Mouse (Mus musculus): Measurements from ENCODE around the gene Zic1. TPM values are rescaled to one million over a fixed set of nuclear protein-coding genes. Genes with fewer than 3 reads are reported as not detected.

The Zic1 gene
- polyA plus RNA-seq, 1 experiment from 2014 or later: 14.8 TPM

GRCm38 (mm10) chr9:91373811-91374575, 8.4 kb upstream of the Zic1 start:
- Histone ChIP-seq H3K27ac (0 out of 2 replicates have a peak overlapping the region, but pooled peaks have one; percentile 39), H3K36me3 (no peaks in the 10 kb centered on the region), H3K4me2 (replicated peaks) (peak overlapping the region; percentile 2; the same call in 1 of the 2 replicates), H3K27me3 (peaks cover 95% of the 10 kb centered on the region), H3K4me3 (replicated peaks) (no peak overlapping the region), H3K4me1 (replicated peaks) (peaks cover 17% of the 10 kb centered on the region), H3K9me3 (no peaks in the 10 kb centered on the region), H3K9ac (replicated peaks) (no peak overlapping the region)
- 34% methylated on average over 3 of the region's 3 CpGs for WGBS
- no peak for ATAC-seq

GRCm38 (mm10) chr9:91371608-91372007, 6.0 kb upstream of the Zic1 start:
- Histone ChIP-seq H3K27ac (peak overlapping the region; percentile 89), H3K27me3 (peaks cover 88% of the 10 kb centered on the region), H3K9ac (replicated peaks) (no peak overlapping the region), H3K36me3 (no peaks in the 10 kb centered on the region), H3K9me3 (no peaks in the 10 kb centered on the region), H3K4me1 (replicated peaks) (peaks cover 6% of the 10 kb centered on the region), H3K4me3 (replicated peaks) (peak overlapping the region; percentile 22; the same call in 1 of the 2 replicates), H3K4me2 (replicated peaks) (peak overlapping the region; percentile 55)
- WGBS: 25% methylated on average over 4 of the region's 4 CpGs
- no peak for ATAC-seq

DNA sequence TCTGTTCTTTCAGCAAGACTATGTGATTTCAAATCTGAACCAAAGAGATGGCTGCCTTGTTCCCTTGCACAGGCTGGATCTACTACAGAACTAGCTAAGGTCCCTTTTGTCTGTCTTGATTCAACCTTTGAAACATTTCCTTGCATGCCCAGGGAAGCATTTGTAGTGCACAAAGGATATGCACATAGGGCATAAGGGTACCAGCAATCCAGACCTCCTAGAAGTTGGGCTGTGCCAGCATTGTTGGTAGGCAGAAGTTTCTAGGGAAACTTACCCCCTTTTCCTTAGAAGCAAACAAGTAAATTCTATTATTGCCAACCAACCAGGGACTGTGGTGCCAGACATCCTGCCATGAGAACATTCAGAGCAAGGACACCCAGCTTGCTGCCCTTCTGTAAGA, 5.4 kb upstream of the Zic1 start:
- Histone ChIP-seq H3K36me3 (no peaks in the 10 kb centered on the region), H3K9ac (replicated peaks) (peak overlapping the region; percentile 72), H3K27me3 (peaks cover 86% of the 10 kb centered on the region), H3K9me3 (no peaks in the 10 kb centered on the region), H3K4me3 (replicated peaks) (peak overlapping the region; percentile 36), H3K27ac (peak overlapping the region; percentile 89), H3K4me2 (replicated peaks) (peak overlapping the region; percentile 55), H3K4me1 (replicated peaks) (peaks cover 6% of the 10 kb centered on the region)
- ATAC-seq: no peak

GRCm38 (mm10) chr9:91370191-91370708, 4.6 kb upstream of the Zic1 start:
- H3K9me3 ChIP-seq: no peaks in the 10 kb centered on the region
- peak overlapping the region; percentile 36 for H3K4me3 ChIP-seq (replicated peaks)
- 16% methylated on average over 6 of the region's 6 CpGs for WGBS
- no peaks in the 10 kb centered on the region for H3K36me3 ChIP-seq
- H3K27ac ChIP-seq: peak overlapping the region; percentile 89
- no peak for ATAC-seq
- H3K27me3 ChIP-seq: peaks cover 78% of the 10 kb centered on the region
- peak overlapping the region; percentile 55 for H3K4me2 ChIP-seq (replicated peaks)
- H3K4me1 ChIP-seq (replicated peaks): peaks cover 6% of the 10 kb centered on the region
- H3K9ac ChIP-seq (replicated peaks): peak overlapping the region; percentile 72

- H3K9me3 ChIP-seq: no peaks in the 10 kb centered on the region
- H3K9ac ChIP-seq (replicated peaks): peak overlapping the region; percentile 72
- peaks cover 71% of the 10 kb centered on the region for H3K27me3 ChIP-seq
- 5% methylated on average over 25 of the region's 26 CpGs for WGBS
- peaks cover 10% of the 10 kb centered on the region for H3K4me1 ChIP-seq (replicated peaks)
- H3K27ac ChIP-seq: peak overlapping the region; percentile 89
- peak overlapping the region; percentile 36 for H3K4me3 ChIP-seq (replicated peaks)
- H3K4me2 ChIP-seq (replicated peaks): peak overlapping the region; percentile 55
- H3K36me3 ChIP-seq: no peaks in the 10 kb centered on the region
- ATAC-seq: no peak
Observed at GRCm38 (mm10) chr9:91369293-91369991, 3.8 kb upstream of the Zic1 start.

DNA sequence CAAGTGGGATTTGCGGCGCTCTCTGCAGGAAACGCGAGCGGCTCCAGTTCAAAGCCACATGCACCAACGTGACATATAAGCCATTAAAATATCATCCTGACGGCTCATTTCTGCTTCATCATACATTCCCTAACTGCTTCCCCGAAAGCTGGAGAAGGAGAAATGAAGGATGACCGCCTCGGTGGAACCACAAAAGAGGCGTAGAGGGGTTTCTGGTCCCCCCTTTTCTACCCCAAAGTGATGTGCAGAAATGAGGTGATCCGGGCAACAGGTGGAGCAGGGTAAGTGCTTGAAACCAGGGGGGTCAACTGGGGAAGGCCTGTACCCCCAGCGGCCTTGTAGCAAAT, 3.3 kb upstream of the Zic1 start:
- H3K9ac ChIP-seq (replicated peaks): peak overlapping the region; percentile 72

GRCm38 (mm10) chr9:91368150-91368549, 2.5 kb upstream of the Zic1 start:
- Histone ChIP-seq H3K4me2 (replicated peaks) (peak overlapping the region; percentile 55), H3K36me3 (no peaks in the 10 kb centered on the region), H3K9ac (replicated peaks) (peak overlapping the region; percentile 72), H3K27me3 (peaks cover 74% of the 10 kb centered on the region), H3K4me1 (replicated peaks) (peaks cover 13% of the 10 kb centered on the region), H3K4me3 (replicated peaks) (peak overlapping the region; percentile 36), H3K9me3 (no peaks in the 10 kb centered on the region), H3K27ac (peak overlapping the region; percentile 89)
- ATAC-seq: no peak
- 0% methylated on average over 3 of the region's 3 CpGs for WGBS

More for the DNA sequence above, 3.3 kb upstream of the Zic1 start:
- 8% methylated on average over 13 of the region's 13 CpGs for WGBS
- Histone ChIP-seq H3K4me2 (replicated peaks) (peak overlapping the region; percentile 55), H3K36me3 (no peaks in the 10 kb centered on the region), H3K4me1 (replicated peaks) (peaks cover 13% of the 10 kb centered on the region), H3K9me3 (no peaks in the 10 kb centered on the region), H3K27ac (peak overlapping the region; percentile 89), H3K4me3 (replicated peaks) (peak overlapping the region; percentile 36), H3K27me3 (peaks cover 71% of the 10 kb centered on the region)
- ATAC-seq: no peak

DNA sequence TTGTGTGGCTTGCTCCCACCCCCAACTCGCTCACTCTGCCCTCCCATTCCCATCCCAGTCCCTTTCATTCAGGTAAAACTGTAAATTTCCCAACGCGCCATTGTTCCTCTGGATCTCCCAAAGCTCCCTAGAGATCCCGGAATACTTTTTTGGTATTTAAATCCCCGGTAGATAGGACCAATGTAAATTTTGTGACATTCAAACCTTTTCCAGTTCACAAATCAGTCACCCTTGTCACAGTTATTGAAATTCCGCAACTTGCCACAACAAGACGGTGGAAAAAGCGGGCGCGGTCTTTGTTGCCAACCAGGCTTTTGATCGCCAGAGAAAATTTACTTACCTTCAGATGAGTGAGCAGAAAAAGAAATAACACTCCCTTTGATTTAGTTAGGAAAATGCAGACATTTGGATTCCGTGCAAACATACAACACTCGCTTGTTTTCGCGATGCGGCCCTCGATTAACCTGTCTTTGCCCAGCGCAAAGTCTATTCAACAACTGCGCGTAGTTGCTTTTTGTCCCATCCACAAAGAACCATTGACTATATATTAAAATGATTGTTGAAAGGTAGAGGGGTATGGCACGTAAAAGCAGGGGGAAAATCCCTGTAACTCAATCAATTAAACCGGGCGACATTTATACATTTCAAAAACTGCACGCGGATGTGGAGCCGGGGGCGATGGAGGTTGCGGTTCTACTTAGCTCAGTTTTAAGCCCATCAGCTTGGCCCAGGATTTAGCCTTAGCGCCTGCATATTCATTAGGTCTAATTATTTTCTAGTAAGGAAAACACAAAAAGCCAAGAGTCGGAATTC, 1.6 kb upstream of the Zic1 start:
- Histone ChIP-seq H3K9ac (replicated peaks) (peak overlapping the region; percentile 67), H3K4me1 (replicated peaks) (peaks cover 14% of the 10 kb centered on the region), H3K4me2 (replicated peaks) (peak overlapping the region; percentile 55), H3K27me3 (peaks cover 69% of the 10 kb centered on the region), H3K27ac (peak overlapping the region; percentile 89), H3K9me3 (no peaks in the 10 kb centered on the region), H3K36me3 (no peaks in the 10 kb centered on the region), H3K4me3 (replicated peaks) (peak overlapping the region; percentile 72)
- WGBS: under 1% methylated on average over 30 of the region's 30 CpGs
- ATAC-seq: no peak

- H3K27ac ChIP-seq: peak overlapping the region; percentile 89
- peaks cover 19% of the 10 kb centered on the region for H3K4me1 ChIP-seq (replicated peaks)
- peak overlapping the region; percentile 72 for H3K4me3 ChIP-seq (replicated peaks)
- H3K36me3 ChIP-seq: no peaks in the 10 kb centered on the region
- peak overlapping the region; percentile 67 for H3K9ac ChIP-seq (replicated peaks)
- H3K27me3 ChIP-seq: peaks cover 64% of the 10 kb centered on the region
- no peaks in the 10 kb centered on the region for H3K9me3 ChIP-seq
- ATAC-seq: 0 out of 2 replicates have a peak, but pooled peaks have one; percentile 9
- H3K4me2 ChIP-seq (replicated peaks): peak overlapping the region; percentile 55
- under 1% methylated on average over 16 of the region's 18 CpGs for WGBS
Observed at GRCm38 (mm10) chr9:91366226-91366998, 802 bp upstream of the Zic1 start.

DNA sequence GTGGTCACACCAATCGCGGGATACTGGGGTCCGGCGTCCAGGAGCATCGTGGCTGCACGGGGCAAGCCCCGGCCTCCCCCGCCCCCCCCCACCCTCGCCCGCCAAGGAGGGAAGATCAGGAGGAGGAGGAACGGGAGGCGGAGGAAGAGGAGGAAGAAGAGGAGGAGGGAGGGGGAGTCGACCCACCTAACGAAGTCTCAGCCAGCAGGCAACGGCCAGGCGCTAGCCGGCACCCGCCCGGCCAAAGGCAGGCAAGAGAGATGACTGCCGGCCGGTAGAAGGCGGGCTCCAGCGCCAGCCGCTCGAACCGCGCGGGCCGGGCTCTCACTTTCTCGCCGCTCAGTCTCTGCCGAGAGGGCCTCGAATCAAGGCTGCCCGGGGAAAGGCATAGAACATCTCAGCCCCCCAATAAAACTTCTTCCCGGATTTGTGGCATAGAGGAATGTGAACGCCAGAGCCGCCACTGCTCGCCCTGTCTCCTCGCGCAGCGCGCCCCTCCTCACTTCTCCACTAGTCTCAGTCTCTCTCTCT, 574 bp downstream of the Zic1 start:
- WGBS: 2% methylated on average over 39 of the region's 42 CpGs
- H3K9ac ChIP-seq (replicated peaks): peak overlapping the region; percentile 98
- H3K4me1 ChIP-seq (replicated peaks): peaks cover 19% of the 10 kb centered on the region
- H3K27ac ChIP-seq: peak overlapping the region; percentile 94
- peak overlapping the region; percentile 72 for H3K4me3 ChIP-seq (replicated peaks)
- H3K9me3 ChIP-seq: no peaks in the 10 kb centered on the region
- H3K36me3 ChIP-seq: no peaks in the 10 kb centered on the region
- H3K27me3 ChIP-seq: peaks cover 54% of the 10 kb centered on the region
- ATAC-seq: peak; percentile 45
- H3K4me2 ChIP-seq (replicated peaks): peak overlapping the region; percentile 55

Measured in midbrain, embryonic 13.5 days (tissue).